Mouse (Mus musculus): ENCODE measurements around the gene Ecel1. TPM values are rescaled to one million over a fixed set of nuclear protein-coding genes. Genes with fewer than 3 reads are reported as not detected.

Ecel1 gene
- total RNA-seq, 2 experiments from 2014 or later: not detected

GRCm38 (mm10) chr1:87170458-87170857, 14.1 kb upstream of the Ecel1 start:
- DNase-seq: no peak

GRCm38 (mm10) chr1:87164796-87165184, 8.5 kb upstream of the Ecel1 start:
- no peak for DNase-seq

- no peak for DNase-seq
Measured at GRCm38 (mm10) chr1:87164164-87164795, 8.0 kb upstream of the Ecel1 start.

GRCm38 (mm10) chr1:87159396-87159795, 3.1 kb upstream of the Ecel1 start:
- DNase-seq: no peak

- DNase-seq: no peak
Measured at GRCm38 (mm10) chr1:87155531-87156198, 656 bp downstream of the Ecel1 start.

- DNase-seq: no peak
Measured at GRCm38 (mm10) chr1:87154501-87155120, 1.7 kb downstream of the Ecel1 start.

GRCm38 (mm10) chr1:87153776-87154500, 2.4 kb downstream of the Ecel1 start:
- DNase-seq: no peak

- DNase-seq: no peak
Measured at GRCm38 (mm10) chr1:87151286-87151685, 5.0 kb downstream of the Ecel1 start.

GRCm38 (mm10) chr1:87149422-87149821, 6.9 kb downstream of the Ecel1 start:
- no peak for DNase-seq

- DNase-seq: no peak
Measured at GRCm38 (mm10) chr1:87143141-87143540, 13.2 kb downstream of the Ecel1 start.

GRCm38 (mm10) chr1:87142456-87142855, 13.9 kb downstream of the Ecel1 start:
- DNase-seq: peak; percentile 28

GRCm38 (mm10) chr1:87141550-87141949, 14.8 kb downstream of the Ecel1 start:
- DNase-seq: no peak

GRCm38 (mm10) chr1:87131803-87132202, 24.5 kb downstream of the Ecel1 start:
- no peak for DNase-seq

- no peak for DNase-seq
Measured at GRCm38 (mm10) chr1:87127206-87128030, 28.9 kb downstream of the Ecel1 start.

- DNase-seq: no peak
Measured at GRCm38 (mm10) chr1:87124673-87125072, 31.6 kb downstream of the Ecel1 start, which contains the start of gene Akp3. Akp3 (plus strand) TSS chr1:87124973.

- no peak for DNase-seq
Measured at GRCm38 (mm10) chr1:87114784-87115183, 41.5 kb downstream of the Ecel1 start.

- DNase-seq: no peak
Measured at GRCm38 (mm10) chr1:87111719-87112354, 44.5 kb downstream of the Ecel1 start.

- DNase-seq: no peak
Measured at GRCm38 (mm10) chr1:87108564-87108963, 47.8 kb downstream of the Ecel1 start.

GRCm38 (mm10) chr1:87106536-87106935, 49.8 kb downstream of the Ecel1 start:
- DNase-seq: no peak

GRCm38 (mm10) chr1:87103936-87104335, 52.4 kb downstream of the Ecel1 start:
- no peak for DNase-seq

GRCm38 (mm10) chr1:87102114-87102513, 54.2 kb downstream of the Ecel1 start:
- no peak for DNase-seq

Measured in gastrocnemius, postnatal 25 days (tissue).